Mouse (Mus musculus): ENCODE results near the gene Tmco3.
A peak's percentile ranks its signal among the peaks of the same experiment; 100 is the strongest.

DNA sequence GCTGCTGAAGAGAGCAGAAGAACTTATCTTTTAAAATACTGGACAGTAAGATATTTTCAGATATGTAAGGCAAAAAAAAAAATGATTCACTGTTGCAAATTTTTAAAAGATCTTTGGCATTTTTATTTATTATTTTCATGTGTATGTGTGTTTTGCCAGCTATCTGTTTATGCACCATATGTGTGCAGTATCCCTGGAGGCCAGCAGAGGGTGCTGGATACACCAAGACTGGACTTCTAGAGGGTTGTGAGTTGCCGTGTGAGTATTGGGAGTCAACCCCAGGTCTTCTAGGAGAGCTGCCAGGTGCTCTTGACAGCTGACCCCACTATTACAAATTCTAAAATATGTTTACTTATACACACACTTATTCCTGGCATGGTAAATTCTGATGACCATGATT, 4.8 kb upstream of the Tmco3 start:
- no peak for TF ChIP-seq POLR2A (IDR thresholded peaks at IDR 0.05; ENCODE audit: control insufficient read depth in 1 of 2, insufficient read depth in 1 of 2, low read depth in 1 of 2, low read length in 2 of 2, poor library complexity in 1 of 2)
- no peak for TF ChIP-seq POLR2AphosphoS5 (IDR thresholded peaks at IDR 0.05; ENCODE audit: borderline replicate concordance, low read depth, low read length)
- peak; percentile 48 to 51 (median 49) for TF ChIP-seq CTCF (IDR thresholded peaks at IDR 0.05 in 2 of 3, conservative IDR thresholded peaks at IDR 0.05 in 1 of 3; ENCODE audit: control insufficient read depth in 1 of 3, insufficient read depth in 1 of 3, low read depth in 2 of 3, low read length in 3 of 3, poor library complexity in 1 of 3, severe bottlenecking in 1 of 3)
- no peak for TF ChIP-seq MEF2A (IDR thresholded peaks at IDR 0.05; ENCODE audit: extremely low read depth, insufficient replicate concordance, low read depth, low read length, poor library complexity, severe bottlenecking)
- no peak for TF ChIP-seq MAX (IDR thresholded peaks at IDR 0.05; ENCODE audit: low read length)
- TF ChIP-seq ZNF384 (IDR thresholded peaks at IDR 0.05; ENCODE audit: low read depth, low read length), result no peak
- no peak for TF ChIP-seq GATA1 (IDR thresholded peaks at IDR 0.05; ENCODE audit: low read depth, low read length)
- TF ChIP-seq TAL1 (IDR thresholded peaks at IDR 0.05; ENCODE audit: low read length), result no peak
- TF ChIP-seq CHD2 (IDR thresholded peaks at IDR 0.05; ENCODE audit: low read length), result no peak
- no peak for TF ChIP-seq EP300 (IDR thresholded peaks at IDR 0.05; ENCODE audit: low read depth in 1 of 2, low read length in 2 of 2)
- no peak for TF ChIP-seq E2F4 (IDR thresholded peaks at IDR 0.05; ENCODE audit: borderline replicate concordance, low read depth, low read length)
- TF ChIP-seq MAFK (IDR thresholded peaks at IDR 0.05; ENCODE audit: borderline replicate concordance, low read depth, low read length), result no peak
